Mouse (Mus musculus): ENCODE results near the gene Zfp575.

Zfp575 gene

DNA sequence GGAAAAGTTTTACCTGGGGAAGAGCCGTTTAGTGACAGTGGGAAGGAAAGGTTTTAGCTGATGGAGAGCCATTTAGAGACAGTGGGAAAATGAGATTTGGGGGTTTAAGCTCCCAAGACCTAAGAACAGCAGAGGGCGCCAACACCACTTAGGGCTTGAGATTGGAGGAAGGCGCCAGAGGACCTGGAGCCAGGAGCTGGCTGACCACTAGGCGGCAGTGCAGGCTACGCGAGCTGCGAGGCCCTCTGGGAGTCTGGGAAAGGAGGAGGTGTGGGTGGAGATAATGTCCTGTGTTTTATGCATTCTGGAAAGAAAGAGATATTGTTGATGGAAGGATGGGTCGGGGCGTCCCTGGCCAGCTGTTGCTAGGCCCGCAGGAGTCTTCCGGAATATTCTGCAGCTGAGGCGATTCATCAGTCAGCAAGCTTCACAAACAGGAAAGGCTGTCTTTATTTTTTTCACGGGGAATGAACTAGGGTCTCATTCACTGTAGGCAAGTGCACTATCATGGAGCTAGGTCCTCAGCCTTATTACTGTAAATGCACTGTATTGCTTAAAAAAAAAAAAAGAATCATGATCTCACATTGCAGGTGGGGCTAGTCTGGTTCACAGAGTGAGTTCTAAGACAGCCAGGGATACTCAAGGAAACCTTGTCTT lies 13.6 kb upstream of the Zfp575 start:
- in situ Hi-C loops (cut with MseI, MboI): loop anchor here (5.0 kb wide), 2 partner anchors 41 to 46 kb away; no protein-coding TSS in a partner anchor

DNA sequence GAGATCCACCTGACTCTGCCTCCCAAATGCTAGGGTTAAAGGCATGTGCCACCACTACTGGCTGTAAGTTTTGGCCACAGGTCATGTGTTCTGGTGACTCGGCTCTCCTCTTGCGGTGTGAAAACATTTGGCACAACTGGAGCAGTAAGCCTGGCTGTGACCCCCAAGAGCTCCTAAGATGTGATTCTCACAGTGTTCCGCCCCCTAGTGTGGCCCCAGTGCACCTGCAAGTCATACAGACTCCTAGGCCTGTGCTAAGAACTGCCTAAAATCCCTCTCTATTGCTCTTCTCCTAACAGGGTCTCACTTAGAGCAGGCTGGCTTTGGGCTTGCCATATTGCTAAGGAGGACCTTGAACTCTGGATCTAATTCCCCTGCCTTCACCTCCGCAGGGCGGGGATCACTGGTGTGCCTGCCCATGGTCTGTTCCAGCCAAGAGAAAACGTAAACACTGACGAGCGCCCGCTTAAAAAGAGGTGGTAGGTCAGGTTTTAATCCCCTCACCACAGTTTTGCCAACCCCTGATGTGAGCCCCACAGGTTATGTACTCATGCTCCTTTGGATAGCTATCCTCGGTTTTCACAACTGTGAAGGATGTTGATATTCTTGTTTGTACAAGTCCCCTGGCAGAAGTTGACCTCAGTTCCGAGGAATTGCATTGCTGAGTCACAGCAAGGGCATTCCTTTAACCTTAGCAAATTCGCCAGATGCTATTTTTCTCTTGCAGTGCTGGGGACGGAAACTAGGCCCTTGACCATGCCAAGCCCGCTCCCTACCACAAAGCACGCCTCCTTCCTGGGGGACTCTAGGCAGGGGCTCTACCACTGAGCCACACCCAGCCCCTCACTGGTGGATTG lies 12.0 kb upstream of the Zfp575 start:
- in situ Hi-C loops (cut with MseI, MboI): loop anchor here (5.0 kb wide), 2 partner anchors 43 to 48 kb away; no protein-coding TSS in a partner anchor

DNA sequence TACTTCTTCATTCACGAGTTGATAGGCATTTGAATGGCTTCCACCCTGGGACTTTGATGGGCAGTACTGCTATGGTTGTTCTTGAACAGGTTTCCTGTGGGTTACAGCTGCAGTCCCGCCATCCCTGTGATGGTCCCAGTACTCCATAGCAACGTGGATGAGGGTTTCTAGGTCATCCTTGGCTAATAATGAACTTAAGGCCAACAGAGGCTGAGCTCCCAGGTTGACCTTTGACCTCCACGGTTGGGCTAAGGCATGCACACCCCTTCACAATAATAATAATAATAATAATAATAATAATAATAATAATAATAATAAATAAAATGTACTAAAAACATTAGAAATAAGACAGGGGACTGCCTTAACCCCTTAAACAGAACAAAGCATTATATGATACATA lies 10.7 kb upstream of the Zfp575 start:
- in situ Hi-C loops (cut with MseI, MboI): no loop called here

DNA sequence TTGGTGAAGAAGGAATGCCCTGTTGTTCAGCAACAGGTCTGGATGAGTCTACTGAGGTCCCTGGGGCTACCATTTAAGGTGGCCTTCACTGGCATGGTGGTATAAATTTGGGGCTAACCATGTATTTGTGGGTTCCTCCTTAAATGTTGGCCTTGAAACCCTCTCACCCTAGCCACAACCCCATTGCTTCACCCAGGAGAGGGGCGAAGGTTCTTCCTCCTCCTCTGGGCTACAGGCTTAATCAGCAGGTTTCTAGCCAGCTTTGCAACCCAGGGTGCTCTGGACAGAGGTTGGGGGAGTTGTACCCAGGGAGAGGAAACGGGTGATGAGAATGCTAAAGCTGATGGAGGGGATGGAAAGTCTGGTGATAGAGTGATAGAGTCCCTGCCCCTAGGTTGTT lies 8.0 kb upstream of the Zfp575 start:
- in situ Hi-C loops (cut with MseI, MboI): no loop called here

DNA sequence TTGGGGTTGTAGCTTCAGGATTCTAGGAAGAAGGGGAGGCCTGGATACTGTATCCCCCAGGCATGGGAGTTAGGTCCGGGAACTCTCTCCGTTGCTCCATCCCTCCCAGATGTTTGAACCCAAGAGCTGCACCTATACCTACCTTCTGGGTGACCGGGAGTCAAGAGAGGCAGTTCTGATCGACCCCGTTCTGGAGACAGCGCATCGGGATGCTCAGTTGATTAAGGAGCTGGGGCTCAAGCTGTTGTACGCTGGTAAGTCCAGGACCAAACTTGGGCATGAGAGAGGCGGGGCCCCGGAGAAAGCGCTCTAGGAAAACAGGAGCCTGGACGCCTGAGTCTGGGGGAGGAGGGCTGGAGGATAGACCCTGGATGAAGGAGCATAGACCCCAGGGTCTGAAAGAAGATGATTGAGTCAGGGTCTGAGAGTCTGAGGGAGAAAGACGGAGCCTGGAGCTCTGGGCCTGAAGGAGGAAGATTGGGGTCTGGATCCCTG lies 6.9 kb upstream of the Zfp575 start:
- in situ Hi-C loops (cut with MseI, MboI): no loop called here

DNA sequence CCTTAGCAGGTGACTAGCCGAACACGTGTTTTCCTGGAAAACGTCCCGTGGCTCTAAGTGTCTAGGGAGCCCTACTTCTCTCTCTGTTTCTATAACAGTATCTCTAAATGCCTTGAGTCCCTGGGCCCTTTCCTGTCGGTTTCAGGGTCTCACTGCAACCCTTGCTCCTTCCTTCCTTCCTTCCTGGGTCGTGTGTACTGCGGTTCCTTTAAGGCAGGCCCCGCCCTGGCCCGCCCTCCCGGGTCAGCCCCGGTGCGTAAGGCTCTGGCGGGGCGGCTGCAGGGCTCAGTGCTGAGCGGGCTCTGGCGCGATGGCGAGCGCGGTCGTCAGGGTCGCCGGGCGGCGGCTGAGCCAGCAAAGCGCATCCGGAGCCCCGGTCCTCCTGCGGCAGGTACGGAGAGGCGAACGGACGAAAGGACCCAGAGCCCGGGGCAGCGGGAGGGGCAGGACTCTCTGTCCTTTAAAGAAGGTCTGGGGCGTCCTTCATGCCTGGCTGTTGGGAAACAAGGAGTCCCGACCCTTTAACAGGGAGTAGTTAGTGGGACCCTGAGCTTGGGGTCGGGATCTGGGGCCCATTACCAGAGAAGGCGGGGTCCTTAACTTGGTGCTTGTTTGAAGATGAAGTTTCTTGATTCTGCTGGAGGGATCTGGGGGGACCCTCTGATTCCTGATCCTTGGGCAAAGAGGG lies 6.3 kb upstream of the Zfp575 start:
- in situ Hi-C loops (cut with MseI, MboI): no loop called here

DNA sequence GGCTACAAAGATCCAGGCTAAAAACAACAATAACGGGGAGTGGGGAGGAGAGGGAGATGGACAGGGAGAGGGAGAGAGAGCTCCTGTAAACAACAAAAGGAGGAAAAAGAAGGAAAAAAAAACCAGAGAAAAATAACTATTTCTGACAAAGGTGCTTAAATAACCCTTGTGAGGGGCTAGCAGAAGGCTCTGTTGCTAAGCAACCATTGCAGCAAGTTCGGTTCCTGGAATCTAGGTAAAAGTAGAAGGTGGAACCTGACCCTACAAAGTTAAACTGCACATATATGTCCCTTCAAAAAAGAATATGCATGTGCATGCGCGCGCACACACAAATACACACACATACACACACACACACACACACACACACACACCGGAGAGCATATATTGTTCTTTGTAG lies 5.3 kb upstream of the Zfp575 start:
- in situ Hi-C loops (cut with MseI, MboI): no loop called here

DNA sequence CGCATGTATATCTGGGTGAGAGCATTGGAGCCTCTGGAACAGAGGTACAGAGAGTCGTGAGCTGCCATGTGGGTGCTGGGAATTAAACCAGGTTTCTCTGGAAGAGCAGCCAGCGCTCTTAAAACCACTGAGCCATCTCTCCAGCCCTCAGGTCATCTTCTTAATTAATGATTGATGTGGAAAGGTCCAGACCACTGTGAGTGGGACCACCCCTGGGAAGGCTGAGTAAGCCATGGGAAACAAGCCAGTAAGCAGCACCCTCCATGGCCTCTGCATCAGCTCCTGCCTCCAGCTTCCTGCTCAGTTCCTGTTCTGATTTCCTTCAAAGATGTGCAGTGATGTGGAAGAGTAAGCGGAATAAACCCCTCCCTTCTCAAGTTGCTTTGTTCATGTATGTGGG lies 4.7 kb upstream of the Zfp575 start:
- in situ Hi-C loops (cut with MseI, MboI): no loop called here

DNA sequence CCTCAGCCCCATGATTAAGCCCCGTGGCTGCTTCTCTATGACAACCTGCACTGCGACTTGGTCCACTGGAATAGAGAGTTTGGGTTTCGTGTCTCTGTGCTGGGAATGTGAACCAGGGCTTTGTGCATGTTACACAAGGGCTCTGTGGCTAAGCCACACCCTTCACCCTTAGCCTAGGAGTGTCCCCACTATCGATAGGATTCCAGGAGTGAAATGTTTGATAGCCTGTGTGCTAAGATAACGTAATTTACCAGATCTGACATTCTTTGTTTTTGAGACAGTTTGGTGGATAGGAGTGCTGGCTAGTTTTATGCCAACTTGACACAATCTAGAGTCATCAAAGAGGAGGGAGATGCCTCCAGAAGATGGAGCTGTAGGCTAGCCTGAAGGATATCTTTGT lies 4.3 kb upstream of the Zfp575 start:
- in situ Hi-C loops (cut with MseI, MboI): no loop called here

DNA sequence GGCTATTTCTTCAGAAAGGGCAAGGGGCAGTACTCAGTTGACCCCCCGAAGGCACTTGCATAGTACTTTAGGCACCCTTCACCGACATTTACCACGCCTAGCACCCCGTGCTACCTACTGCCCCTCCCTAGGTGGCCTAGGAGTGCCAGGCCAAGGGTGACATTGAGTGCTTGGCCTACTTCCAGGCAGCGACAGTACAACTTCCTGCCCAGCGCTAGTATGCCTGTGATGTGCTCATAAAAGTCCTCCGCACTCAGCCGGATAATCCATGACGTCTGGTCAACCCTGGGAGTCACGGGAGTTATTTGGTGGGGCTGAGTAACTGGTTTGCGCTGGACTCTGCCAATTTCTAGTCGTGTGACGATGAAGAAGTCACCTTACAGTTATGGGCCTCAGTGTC lies 895 bp upstream of the Zfp575 start:
- in situ Hi-C loops (cut with MseI, MboI): no loop called here

DNA sequence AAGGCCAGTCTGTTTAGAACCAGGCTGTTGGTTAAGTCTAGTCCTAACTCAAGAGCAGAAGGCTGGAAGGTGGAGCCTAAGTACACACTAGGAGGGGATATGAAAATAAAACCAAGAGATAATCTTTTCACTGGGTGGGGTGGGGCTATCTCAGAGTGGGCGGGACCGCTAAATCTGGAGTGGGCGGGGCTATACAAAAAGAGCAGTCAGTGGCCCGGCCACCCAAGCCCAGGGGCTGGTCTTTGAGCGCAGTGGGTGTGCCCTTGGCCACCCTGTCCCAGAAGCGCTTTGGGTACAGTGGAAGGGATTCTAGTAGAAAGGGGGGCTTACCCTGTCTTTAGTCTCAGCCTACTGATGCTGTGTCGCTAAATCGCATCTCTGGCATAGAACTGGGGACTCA lies 613 bp downstream of the Zfp575 start:
- in situ Hi-C loops (cut with MseI, MboI): no loop called here

DNA sequence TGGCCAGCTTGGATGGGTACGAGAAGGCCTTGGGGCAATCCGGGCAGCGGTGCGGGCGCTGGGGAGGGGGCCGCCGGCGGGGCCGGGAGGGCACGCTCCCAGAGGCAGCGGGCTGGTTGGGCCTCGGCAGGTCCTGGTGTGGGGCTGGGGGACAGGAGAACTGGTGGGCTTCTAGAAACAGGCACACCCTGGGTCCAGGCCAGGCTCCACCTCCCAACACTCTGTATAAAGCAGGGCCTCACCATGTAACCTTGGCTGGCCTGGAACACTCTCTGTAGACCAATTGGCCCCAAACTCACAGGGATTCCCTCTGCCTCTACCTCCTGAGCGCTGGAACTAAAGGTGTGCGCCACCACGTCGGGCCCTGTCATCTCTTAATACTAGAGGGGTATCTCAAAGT lies 1.4 kb downstream of the Zfp575 start:
- in situ Hi-C loops (cut with MseI, MboI): no loop called here

DNA sequence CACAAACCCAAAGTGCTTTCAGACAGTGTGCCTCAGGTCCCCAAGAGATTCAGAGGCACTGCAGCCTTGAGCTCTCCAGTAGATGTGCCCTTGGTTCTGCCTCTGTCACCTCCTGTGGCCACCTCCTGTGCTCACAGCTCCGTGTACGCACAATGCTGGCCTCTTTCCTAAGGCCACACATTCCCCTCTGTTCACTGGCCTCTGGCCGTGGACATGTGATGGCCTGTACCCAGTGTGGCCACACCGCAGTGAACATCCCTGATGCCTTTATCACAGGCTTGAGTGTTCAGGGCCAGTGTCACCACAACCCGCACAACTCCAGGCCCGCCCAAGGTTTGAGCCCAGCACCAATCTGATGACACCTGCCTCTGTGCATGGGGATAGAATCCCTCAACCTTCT lies 2.6 kb downstream of the Zfp575 start:
- in situ Hi-C loops (cut with MseI, MboI): no loop called here

DNA sequence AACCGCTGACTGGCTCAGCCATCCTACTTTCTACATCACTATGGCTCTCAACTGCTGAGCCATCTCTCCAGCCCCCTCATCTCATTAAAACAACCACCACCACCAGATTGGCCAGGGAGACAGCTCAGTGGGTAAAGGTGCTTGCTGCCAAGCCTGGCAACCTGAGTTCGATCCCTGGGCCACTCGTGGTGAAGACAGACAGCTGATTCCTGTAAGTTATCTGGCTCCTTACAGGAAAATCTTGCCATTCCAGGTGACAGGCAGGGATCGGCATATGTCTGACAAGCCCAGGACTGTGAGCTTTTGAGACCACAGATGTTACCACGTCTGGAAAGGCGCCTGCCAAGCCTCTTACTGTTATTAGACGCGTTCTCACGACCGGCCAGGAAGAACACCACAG lies 9.6 kb downstream of the Zfp575 start:
- in situ Hi-C loops (cut with MseI, MboI): no loop called here

DNA sequence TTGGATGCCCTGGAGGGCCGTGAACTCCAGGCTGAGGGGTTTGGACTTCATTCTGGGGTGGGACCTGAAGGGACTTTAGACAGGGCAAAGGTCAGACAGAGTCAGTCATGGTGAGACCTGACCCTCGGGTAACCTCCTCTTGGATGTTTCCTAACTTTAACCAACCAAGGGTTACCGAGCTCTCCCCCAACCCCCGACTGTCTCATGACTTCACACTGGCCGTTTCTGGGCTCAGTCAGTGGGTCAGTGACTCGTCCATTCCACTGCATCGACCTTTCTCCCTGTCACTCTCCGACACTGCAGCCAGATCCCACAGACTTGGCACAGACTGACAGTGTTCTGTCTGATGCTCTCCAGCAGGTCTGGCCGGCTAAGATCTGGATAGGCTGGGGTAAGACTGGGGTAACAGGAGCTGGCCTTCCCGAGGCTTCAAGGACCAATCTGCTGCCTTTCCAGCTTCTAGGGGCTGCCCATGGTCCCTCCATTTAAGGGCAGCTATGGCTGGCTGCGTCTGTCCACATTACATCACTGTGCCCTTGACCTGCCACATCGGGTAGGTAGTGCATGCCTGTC lies 13.1 kb downstream of the Zfp575 start:
- in situ Hi-C loops (cut with MseI, MboI): no loop called here

DNA sequence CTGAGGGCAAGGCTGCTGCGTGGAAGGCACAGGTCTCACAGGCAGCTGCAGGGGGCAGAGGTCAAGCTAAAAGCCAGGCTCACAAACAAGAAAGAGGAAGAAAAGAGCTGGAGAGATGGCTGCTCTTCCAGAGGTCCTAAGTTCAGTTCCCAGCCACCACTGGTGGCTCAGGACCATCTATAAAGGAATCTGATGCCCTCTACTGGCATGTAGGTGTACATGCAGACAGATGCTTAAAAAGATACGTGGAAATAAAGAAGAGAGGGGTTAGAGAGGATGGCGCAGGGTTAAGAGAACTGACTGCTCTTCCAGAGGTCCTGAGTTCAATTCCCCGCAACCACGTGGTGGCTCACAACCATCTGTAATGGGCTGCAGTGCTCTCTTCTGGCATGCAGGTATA lies 15.0 kb downstream of the Zfp575 start:
- in situ Hi-C loops (cut with MseI, MboI): no loop called here

DNA sequence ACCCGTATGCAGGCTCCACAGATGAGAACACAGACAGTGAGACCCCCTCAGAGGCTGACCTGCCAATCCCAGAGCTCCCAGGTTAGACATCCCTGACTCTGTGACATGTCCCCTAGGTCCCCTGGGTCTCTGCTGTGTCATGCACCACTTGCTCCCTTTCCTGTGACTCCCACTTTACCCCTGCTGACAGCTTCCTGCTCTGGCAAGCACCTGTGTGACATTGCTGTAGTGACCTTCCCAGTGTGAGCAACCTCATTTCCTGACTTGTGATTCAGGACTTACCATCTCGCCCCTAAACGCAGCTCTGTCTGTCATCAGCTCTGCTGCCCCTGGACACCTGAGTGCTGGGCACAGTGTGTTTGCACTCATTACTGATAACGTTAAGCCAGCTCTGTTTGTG lies 16.4 kb downstream of the Zfp575 start:
- in situ Hi-C loops (cut with MseI, MboI): no loop called here

DNA sequence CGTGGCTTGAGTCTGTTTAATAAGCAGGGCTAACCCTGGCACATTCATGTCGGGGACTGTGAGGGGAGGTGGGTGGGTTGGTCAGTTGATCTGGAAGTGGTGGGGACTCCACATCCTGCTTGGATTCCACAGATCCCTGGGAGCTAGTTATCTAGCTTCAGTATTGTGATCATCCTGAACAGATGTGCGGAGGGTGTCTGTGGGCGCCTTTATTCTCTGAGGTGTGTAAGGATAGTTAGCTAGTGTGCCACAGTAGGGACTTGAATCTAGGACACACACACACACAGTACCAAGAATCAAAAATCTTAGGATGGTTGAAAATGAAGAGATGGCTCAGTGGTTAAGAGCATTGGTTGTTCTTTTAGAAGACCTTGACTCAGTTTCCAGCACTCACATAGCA lies 18.9 kb downstream of the Zfp575 start:
- in situ Hi-C loops (cut with MseI, MboI): no loop called here

DNA sequence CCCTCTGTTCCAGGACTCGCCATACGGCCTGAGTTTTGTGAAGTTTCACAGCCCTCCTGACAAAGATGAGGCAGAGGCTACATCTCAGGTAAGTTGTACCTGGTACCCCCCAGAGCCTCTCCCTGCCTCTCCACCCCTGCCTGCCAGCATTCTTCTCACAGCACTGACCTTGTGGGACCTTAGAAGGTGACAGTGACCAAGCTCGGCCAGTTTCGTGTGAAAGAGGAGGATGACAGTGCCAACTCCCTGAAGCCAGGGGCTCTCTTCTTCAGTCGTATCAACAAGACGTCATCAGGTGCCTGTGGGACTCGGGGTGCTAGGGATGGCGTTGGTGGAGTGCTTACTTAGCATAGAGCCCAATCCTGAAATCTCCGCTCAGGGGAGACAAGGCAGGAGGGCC lies 21.2 kb downstream of the Zfp575 start:
- in situ Hi-C loops (cut with MseI, MboI): no loop called here

DNA sequence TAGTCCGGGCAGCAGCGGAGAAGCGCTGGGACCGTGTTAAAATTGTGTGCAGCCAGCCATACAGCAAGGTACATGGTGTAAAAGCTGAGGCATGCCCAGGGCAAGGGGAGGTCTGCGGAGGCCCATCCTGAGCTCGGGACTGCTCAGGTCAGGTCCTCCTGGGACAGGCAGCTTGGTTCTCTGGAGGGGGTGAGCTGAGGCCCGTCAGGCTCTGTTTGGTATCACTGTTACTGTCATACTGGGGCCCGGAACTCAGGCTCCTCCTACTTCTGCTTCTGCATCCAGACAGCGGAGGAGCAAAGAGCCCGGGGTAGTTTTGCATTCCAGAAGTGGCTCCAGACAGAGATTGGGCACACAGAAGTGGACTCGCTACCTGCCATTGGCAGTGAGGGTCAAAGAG lies 21.8 kb downstream of the Zfp575 start:
- in situ Hi-C loops (cut with MseI, MboI): no loop called here

DNA sequence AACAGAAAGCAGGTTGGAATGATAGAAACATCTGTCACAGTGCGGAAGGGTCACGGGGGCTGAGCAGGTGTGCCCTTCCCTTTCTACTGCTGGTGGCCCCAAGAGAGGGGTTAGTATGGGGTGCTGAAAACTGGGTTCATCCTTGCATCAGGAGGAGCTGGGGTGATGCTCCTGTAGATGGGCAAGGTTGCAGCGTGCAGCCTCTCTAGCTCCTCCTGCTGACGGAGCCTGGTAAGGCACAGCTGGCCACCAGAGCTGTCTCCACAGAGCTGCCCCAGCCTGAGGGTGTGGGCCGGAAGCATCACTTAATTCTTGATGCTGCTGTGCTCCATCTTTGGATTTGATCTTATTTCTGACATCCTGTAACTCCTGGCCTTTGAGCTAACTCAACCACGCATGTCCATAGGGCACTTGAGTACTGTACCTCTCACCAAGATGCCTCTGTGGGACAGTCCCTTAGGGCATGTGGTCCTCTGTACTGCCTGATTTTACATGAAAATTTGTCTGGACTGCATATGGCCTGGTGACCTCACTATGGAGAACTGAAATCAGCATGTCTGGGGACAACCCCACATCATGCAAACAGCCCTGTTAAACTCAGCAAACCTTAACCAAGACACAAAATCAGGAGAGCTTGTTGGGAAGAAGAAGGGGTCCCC lies 22.7 kb downstream of the Zfp575 start:
- in situ Hi-C loops (cut with MseI, MboI): no loop called here

DNA sequence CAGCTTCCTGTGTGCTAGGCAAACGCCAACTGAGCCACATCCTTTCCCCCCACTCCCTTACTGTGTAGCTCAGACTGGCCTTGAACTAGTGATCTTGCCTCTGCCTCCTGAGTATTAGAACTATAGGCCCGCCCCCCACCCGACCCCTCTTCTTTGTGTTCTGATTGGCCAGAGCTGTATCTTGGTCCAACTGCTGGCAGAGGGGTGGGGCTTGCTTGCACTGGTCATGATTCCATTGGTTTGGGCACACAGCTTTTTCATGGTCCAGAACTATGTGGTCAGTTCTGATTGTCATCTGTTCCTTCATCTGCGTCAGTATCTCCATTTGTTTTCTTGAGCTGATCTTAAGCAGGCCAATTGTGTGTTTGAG lies 23.6 kb downstream of the Zfp575 start:
- in situ Hi-C loops (cut with MseI, MboI): no loop called here
